Mouse (Mus musculus) urinary bladder, postnatal 36 days (tissue): ENCODE data around the gene Bzw1.
A peak's percentile ranks its signal among the peaks of the same experiment; 100 is the strongest.
"Not testable (repeated sequence)": the region's sequence is repeated elsewhere in the genome, so short reads cannot be mapped to it uniquely, and the experiment has no call there.

ENCODE experiments used
- DNase-seq, 2 experiments: peaks; one replicate each; pipeline ENCODE4 v3.0.0; 2022; ENCODE audit warnings: low spot score in 2 of 2, mixed read lengths in 1 of 2

The Bzw1 gene

DNA sequence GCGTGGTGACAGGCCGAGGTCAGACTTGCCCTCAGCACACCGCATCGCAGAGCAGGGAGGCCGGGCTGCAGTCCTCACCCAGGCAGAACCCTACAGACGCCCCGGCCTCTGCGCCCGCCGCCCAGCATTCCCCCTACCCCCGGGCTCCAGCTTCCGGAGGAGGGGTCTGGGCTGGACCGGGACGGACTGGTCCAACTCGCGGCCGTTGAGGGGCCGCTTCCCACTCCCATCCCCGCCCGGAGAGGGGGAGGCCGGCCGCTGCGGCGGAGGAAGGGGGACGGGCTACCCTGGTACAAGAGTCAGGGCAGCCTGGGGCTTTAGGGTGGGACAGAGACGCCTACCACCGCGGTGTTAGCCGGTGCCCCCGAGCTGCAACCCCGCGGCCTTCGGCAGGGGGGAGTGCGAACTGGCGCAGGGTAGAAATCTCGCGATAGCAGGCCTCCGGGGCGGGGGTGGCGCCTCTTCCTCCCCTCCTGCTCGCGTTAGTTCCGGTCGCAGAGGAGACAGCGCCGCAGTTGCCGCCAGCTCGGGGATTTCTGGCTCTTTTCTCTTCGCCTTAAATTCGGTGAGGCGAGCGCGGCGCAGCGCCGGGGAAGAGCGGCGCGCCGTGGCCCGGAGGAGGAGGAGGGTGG lies at the start of gene Bzw1:
Gene Bzw1, plus strand, starts transcription at position 247 of the 632 bp plus-strand sequence.
- peak; percentile 89 to 93 for DNase-seq

DNA sequence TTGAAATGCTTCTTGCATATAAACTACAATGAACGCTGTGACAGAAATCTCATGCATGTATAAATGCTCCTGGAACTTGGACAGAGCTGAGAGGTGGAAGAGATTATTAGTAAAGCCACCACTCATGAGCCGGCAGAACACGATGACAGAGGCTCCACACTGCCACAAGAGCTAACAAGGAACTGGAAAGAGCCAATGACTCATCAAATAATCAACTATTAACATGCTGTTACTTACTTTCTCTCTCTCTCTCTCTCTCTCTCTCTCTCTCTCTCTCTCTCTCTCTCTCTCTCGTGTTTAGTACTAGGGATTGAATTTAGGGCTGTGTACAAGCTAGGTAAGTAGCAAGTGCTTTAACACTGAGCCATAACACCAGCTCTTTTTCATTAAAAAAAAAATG lies 48.8 kb upstream of the Bzw1 start:
- no peak for DNase-seq

DNA sequence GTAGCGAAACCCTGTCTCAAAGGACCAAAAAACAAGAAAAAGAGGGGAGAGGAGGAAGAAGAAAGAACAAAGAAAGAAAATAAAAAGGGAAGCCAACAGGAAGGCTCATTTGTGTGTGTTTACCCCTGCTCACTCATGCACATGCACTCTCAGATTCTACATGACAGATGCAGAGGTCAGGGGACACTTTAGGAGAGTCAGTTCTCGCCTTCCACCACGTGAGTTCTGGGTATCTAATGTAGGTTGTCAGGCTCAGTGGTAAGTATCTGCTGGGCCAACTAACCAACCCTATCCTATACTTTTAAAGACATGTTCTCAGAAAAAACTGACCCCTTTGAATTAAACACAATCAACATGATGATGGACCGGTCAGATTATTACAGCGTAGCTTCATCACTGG lies 48.1 kb upstream of the Bzw1 start:
- DNase-seq: no peak

- no peak for DNase-seq
Measured at GRCm38 (mm10) chr1:58346159-58346558, 46.5 kb upstream of the Bzw1 start.

GRCm38 (mm10) chr1:58348712-58349111 lies 44.0 kb upstream of the Bzw1 start:
- no peak for DNase-seq

DNA sequence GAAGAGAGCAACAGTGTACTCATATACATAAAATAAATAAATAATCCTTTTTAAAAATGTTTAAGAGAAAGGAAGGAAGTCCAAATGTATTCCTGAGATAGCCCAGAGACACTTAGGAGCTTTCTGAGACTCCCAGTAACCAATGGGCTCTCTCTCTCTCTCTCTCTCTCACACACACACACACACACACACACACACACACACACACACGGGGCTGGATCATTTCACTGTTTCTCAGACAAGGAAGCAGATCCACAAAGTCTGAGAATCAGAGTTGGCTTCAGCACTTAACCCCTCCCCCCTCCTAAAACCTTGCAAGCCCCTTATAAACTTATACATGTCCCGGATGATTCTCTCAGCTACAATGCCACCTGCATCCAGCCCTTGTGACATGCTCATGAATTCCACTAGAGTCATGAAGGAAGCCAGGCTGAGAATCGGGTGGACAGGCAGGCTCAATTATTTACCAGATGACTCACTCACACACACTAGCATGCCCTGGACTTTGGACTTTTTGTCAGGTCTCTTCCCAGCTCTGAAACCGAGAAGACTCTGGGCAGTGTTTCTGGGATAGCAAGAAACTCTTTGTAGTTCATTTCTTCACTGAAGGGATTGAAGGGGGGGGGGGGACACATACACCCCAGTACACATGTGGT lies 39.3 kb upstream of the Bzw1 start:
- no peak for DNase-seq

DNA sequence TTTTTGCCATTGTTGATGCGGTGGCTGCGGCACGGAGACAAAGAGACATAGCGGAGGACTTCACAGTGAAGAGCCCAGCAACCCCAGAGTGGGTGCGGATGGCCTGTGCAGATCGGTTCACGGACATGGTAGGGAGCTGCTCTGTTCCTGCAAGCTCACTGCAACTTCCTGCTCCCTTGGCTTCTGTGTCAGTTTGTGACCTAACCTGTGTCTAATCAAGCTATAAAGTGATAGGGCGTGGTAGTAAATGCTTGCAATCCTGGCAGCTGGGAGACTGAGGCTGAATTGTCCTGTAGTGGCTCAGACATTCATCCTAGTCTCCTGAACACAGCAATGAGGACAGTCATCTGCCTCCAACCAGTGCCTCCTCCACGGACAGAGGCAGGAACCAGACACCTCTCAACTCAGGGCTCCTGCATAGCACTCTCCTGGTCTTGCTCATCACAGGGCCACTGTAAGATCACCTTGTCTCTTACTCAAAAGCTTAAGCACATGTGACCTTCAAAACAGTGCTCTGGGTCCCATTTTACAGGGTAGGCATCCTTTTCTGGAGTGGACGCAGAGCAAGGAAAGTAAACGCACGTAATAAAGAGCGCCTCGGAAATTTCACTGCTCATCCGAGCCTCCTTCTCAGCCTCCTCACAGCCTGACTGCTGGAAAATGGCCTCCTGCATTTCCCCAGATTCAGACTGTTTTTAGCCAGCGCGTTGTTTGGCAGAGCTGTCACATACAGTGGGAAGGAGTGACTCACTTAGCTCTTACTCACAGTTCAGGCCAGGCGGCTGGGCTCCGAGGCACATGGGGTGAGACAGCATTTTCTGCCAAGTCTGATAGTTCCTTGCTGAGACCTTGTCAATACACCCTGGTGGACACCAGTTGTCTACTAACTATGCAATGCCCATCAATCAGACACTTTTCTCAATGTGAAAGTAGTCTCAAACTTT lies 33.5 kb upstream of the Bzw1 start:
- peak; percentile 57 to 73 for DNase-seq

GRCm38 (mm10) chr1:58362296-58362695 lies 30.4 kb upstream of the Bzw1 start:
- DNase-seq: no peak

GRCm38 (mm10) chr1:58364551-58364950 lies 28.1 kb upstream of the Bzw1 start:
- DNase-seq: no peak

DNA sequence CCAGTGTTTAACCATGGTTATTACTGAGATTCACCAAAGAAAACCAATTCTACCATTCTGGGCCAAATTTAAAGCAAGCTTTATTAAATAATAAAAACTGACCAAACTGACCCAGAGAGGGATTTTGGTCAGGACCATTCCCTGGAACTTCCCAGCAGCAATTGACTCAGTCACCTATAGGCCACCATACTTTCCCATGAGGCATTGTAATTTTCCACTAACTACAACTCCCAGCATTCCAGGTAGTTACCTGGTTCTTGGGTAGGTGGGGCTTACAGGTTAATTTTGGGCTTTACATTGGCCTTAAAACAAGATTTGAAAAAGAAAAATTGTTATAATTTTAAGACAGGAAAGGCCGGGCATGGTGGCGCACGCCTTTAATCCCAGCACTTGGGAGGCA lies 26.9 kb upstream of the Bzw1 start:
- DNase-seq: no peak

GRCm38 (mm10) chr1:58366737-58367471 lies 25.8 kb upstream of the Bzw1 start:
- DNase-seq: peak in 1 of 2 experiments; percentile 26

DNA sequence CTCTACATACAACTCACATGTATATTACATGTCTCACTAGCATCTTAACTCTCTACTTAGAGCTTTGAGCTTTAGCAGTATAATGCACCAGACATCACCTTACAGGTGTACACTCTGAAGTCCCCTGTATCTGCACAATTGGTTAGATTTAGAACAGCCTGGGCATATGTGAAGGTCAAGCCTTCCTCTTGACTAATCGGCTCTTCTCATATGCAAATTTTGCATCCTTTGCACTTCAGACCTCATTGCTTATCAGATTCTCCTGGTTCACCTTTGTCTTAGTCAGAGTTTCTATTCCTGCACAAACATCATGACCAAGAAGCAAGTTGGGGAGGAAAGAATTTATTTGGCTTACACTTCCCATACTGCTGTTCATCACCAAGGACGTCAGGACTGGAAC lies 23.0 kb upstream of the Bzw1 start:
- DNase-seq: no peak

DNA sequence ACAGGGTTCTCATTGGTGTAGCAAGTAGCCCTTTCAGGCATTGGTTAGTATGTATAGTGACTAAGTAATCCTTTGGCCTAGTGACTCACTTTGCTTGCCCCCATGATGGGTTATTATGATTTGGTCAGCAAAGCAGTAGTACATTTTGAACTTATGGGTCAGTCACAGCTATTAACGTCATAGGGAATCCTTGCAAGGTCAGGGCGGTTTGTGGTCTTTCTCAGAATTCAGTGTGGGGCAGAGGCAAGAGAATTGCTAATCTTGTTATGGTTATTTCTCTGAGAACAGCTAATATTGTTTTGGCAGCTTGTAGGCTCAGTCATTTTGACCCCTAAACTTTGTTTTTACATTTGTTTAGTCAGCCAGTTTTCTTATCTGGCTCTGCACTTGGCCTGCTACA lies 18.4 kb upstream of the Bzw1 start:
- not testable (repeated sequence) for DNase-seq

DNA sequence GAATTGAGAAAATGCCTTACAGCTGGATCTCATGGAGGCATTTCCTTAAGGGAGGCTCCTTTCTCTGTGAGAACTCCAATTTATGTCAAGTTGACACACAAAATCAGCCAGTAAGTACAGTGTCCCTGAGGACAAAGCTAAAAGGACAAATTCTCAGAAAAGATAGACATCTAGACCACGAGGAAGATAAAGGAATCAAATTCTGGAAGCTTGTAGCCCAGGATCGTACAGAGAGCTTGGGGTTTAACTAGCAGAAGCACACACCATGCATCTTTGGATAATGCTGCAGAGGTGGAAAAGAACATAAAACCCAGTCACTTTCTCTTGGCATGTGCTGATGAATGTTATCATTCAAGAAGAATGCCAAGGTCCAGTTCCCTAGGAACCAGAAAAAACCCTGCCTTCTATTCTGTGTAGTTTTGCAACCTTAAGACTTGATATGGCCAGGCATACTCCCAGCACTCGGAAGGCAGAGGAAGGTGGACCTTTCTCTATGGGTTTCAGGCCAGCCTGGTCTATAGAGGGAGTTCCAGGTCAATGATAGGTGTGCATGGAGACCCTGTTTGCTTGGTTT lies 17.0 kb upstream of the Bzw1 start:
- no peak for DNase-seq

GRCm38 (mm10) chr1:58382586-58383281 lies 10.0 kb upstream of the Bzw1 start:
- peak in 1 of 2 experiments; percentile 16 for DNase-seq

GRCm38 (mm10) chr1:58391421-58392267 lies 1.1 kb upstream of the Bzw1 start:
- no peak for DNase-seq

DNA sequence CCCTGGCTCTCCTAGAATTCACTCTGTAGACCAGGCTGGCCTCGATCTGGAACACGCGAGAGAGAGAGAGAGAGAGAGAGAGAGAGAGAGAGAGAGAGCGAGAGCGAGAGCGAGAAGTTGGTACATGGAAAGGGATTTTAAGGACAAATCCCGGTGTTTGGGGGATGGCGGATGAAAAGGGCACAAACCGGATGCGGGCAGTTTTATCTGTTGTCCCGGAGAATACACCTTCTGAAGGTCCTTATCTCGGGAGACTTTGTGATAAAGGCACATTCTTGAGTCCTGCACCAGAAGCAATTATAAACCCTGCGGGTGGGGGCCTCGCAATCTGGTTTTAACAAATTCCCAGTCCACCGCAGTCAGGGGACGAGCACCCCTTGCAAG lies 438 bp upstream of the Bzw1 start:
- DNase-seq: no peak

DNA sequence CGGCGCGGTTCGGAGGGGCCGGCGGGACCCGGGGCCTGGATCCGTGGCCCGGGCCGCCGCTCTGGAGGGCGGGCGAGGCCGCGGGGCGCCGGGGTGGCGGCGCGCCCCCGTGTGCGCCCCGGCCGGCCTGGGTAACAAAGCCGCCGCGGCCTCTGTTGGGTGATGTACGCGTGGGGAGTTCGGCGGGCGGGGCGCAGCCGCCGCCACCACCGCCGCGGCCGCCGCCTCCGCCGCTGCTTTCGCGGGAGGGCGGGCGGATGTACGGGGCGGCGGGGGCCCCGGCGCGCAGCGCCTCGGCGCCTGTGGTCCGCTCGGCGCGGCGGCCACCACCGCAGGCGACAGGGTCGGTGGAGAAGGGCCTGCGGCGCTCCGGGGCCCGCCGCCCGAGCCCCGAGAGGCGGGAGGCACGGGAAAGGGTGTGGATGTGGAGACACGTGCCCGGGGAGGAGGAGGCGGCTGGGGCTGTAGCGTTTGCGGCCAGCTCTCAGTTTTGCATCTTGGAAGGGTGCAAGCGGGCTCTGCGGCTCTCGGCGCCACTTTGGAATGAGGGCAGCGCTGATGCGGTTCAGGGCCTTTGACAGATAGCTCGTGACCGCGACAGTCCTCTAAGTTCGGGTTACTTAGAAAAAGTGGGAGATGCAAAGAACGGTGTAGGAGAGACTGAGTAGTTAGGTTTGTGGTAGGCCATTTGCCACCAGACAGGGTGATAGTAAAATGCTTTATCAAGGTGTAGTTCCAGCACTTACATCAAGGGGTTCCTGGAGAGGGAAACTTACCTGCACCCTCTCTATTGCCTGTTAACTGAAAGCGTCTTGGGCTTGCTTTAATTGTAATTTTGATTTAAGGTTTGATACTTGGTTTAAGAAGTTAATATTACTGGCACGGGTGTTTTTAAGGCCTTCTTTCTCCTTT lies 842 bp downstream of the Bzw1 start:
- peak; percentile 23 to 51 for DNase-seq

- no peak for DNase-seq
Measured at GRCm38 (mm10) chr1:58395341-58395740, 2.6 kb downstream of the Bzw1 start.
